Mouse (Mus musculus) thymus, postnatal 36 days (tissue): ENCODE data around the gene Shisa5.

Experiments used
- DNase-seq, 2 experiments: peaks; one replicate each; pipeline ENCODE4 v3.0.0; 2022; ENCODE audit warnings: mixed read lengths in 2 of 2

The Shisa5 gene

GRCm38 (mm10) chr9:109054712-109055111 lies 16.3 kb downstream of the Shisa5 start:
- peak; percentile 56 to 64 for DNase-seq

- no peak for DNase-seq
Measured at GRCm38 (mm10) chr9:109055271-109056030, 17.1 kb downstream of the Shisa5 start.

- no peak for DNase-seq
Measured at GRCm38 (mm10) chr9:109056081-109056690, 17.8 kb downstream of the Shisa5 start.

GRCm38 (mm10) chr9:109056916-109057315 lies 18.6 kb downstream of the Shisa5 start:
- no peak for DNase-seq

- no peak for DNase-seq
Measured at GRCm38 (mm10) chr9:109057543-109057942, 19.2 kb downstream of the Shisa5 start.

- DNase-seq, result peak in 1 of 2 experiments; percentile 35
Measured at GRCm38 (mm10) chr9:109058006-109058765, 19.8 kb downstream of the Shisa5 start.

- peak; percentile 83 to 85 for DNase-seq
Measured at GRCm38 (mm10) chr9:109059136-109059903, 21.0 kb downstream of the Shisa5 start, which contains the start of gene Trex1. TSS of gene Trex1 (minus strand) at chr9:109059734.

GRCm38 (mm10) chr9:109060184-109060897 lies 22.0 kb downstream of the Shisa5 start:
- DNase-seq, result no peak

- no peak for DNase-seq
Measured at GRCm38 (mm10) chr9:109060898-109061295, 22.5 kb downstream of the Shisa5 start.

GRCm38 (mm10) chr9:109068095-109068735 lies 29.9 kb downstream of the Shisa5 start:
- no peak for DNase-seq

- peak; percentile 88 to 91 for DNase-seq
Measured at GRCm38 (mm10) chr9:109073661-109074573, 35.6 kb downstream of the Shisa5 start, which contains the start of gene Atrip. TSS of gene Atrip (minus strand) at chr9:109074124.

GRCm38 (mm10) chr9:109080516-109080915 lies 42.2 kb downstream of the Shisa5 start:
- no peak for DNase-seq

GRCm38 (mm10) chr9:109081749-109082123 lies 43.4 kb downstream of the Shisa5 start:
- DNase-seq, result no peak

GRCm38 (mm10) chr9:109082124-109082800 lies 43.9 kb downstream of the Shisa5 start, which contains the start of the genes Ccdc51 and Tma7:
TSS of gene Ccdc51 (plus strand) at chr9:109082493.
TSS of gene Tma7 (minus strand) at chr9:109082587.
- peak; percentile 79 to 86 for DNase-seq

- DNase-seq, result no peak
Measured at GRCm38 (mm10) chr9:109084922-109085321, 46.6 kb downstream of the Shisa5 start.

- DNase-seq, result no peak
Measured at GRCm38 (mm10) chr9:109087987-109088386, 49.6 kb downstream of the Shisa5 start.

- no peak for DNase-seq
Measured at GRCm38 (mm10) chr9:109090446-109090845, 52.1 kb downstream of the Shisa5 start.

- DNase-seq, result no peak
Measured at GRCm38 (mm10) chr9:109091802-109092201, 53.4 kb downstream of the Shisa5 start.

- DNase-seq, result no peak
Measured at GRCm38 (mm10) chr9:109092799-109093198, 54.4 kb downstream of the Shisa5 start.
